Mouse (Mus musculus) heart, embryonic 12.5 days (tissue): Measurements from ENCODE around the gene Rpsa. TPM values are rescaled to one million over a fixed set of nuclear protein-coding genes. Genes with fewer than 3 reads are reported as not detected.

Experiments
- ATAC-seq: fragments of 200-750 bp; cut with Nextera tagmentation; 2 replicates; pipeline ENCODE4 v1.8.0; 2017; ENCODE audit warnings: moderate TSS enrichment, moderate library complexity; ENCODE audit not compliant: insufficient number of reproducible peaks, low FRiP score
- H3K27ac ChIP-seq: fragments of 300-500 bp; sonication (generic); 2 replicates; pipeline ENCODE4 v1.5.1; 2016; ENCODE audit warnings: mild to moderate bottlenecking, moderate library complexity; ENCODE audit not compliant: poor library complexity, severe bottlenecking
- H3K27me3 ChIP-seq: fragments of 300-500 bp; sonication (generic); replicated peaks from 2 replicates; pipeline ENCODE4 v1.6.1; 2016; ENCODE audit warnings: mild to moderate bottlenecking, moderate library complexity
- H3K36me3 ChIP-seq: fragments of 300-500 bp; sonication (generic); 2 replicates; pipeline ENCODE4 v1.6.1; 2016; ENCODE audit warnings: mild to moderate bottlenecking, moderate library complexity
- H3K4me1 ChIP-seq: fragments of 300-500 bp; sonication (generic); replicated peaks from 2 replicates; pipeline ENCODE4 v1.6.1; 2016; ENCODE audit warnings: mild to moderate bottlenecking
- H3K4me2 ChIP-seq: fragments of 300-500 bp; sonication (generic); 2 replicates; pipeline ENCODE4 v1.6.1; 2016; ENCODE audit warnings: mild to moderate bottlenecking, moderate library complexity
- H3K4me3 ChIP-seq: fragments of 300-500 bp; sonication (generic); 2 replicates; pipeline ENCODE4 v1.5.1; 2016; ENCODE audit warnings: mild to moderate bottlenecking
- H3K9ac ChIP-seq: fragments of 300-500 bp; sonication (generic); 2 replicates; pipeline ENCODE4 v1.6.1; 2016; ENCODE audit warnings: mild to moderate bottlenecking, moderate library complexity
- H3K9me3 ChIP-seq: fragments of 300-500 bp; sonication (generic); replicated peaks from 2 replicates; pipeline ENCODE4 v1.6.1; 2016; ENCODE audit warnings: mild to moderate bottlenecking, moderate library complexity
- WGBS: fragments of 180-500 bp; shearing (Covaris S2); methylation state at CpG from one replicate; pipeline ENCODE4 v1.1.7; 2016; 5-methylcytosine and 5-hydroxymethylcytosine counted together
- polyA plus RNA-seq: library from polyadenylated mRNA; unstranded; fragments of >200 nt; fragmentation: Nextera tagmentation; extraction: Ambion mirVana; gene quantifications from 2 replicates; pipeline ENCODE4 v1.2.1, GENCODE M21; 2016

The Rpsa gene
- polyA plus RNA-seq, 1 experiment from 2014 or later, result 771 TPM

GRCm38 (mm10) chr9:120171295-120171694 lies 43.8 kb downstream of the Rpsa start:
- no peak for ATAC-seq
- Histone ChIP-seq H3K27me3 (peaks cover 25% of the 10 kb centered on the region), H3K36me3 (no peaks in the 10 kb centered on the region), H3K4me3 (no peak overlapping the region), H3K9me3 (peaks cover 8% of the 10 kb centered on the region; the same call in 1 of the 2 replicates), H3K9ac (no peak overlapping the region), H3K4me2 (no peak overlapping the region), H3K27ac (no peak overlapping the region), H3K4me1 (no peaks in the 10 kb centered on the region)
- WGBS, result 41% methylated on average over 5 of the region's 5 CpGs

- H3K4me1 ChIP-seq, result no peaks in the 10 kb centered on the region
- no peak overlapping the region for H3K27ac ChIP-seq
- WGBS, result 77% methylated on average over 18 of the region's 18 CpGs
- H3K9me3 ChIP-seq, result peaks cover 8% of the 10 kb centered on the region; the same call in 1 of the 2 replicates
- H3K4me2 ChIP-seq, result no peak overlapping the region
- no peak for ATAC-seq
- no peaks in the 10 kb centered on the region for H3K36me3 ChIP-seq
- H3K9ac ChIP-seq, result no peak overlapping the region
- no peak overlapping the region for H3K4me3 ChIP-seq
- H3K27me3 ChIP-seq, result 0 out of 2 replicates have a peak, but pooled peaks cover under 1% of the 10 kb centered on the region
Measured at GRCm38 (mm10) chr9:120174436-120175137, 47.1 kb downstream of the Rpsa start.

GRCm38 (mm10) chr9:120178813-120179212 lies 51.3 kb downstream of the Rpsa start:
- H3K4me3 ChIP-seq, result no peak overlapping the region
- H3K4me1 ChIP-seq, result no peaks in the 10 kb centered on the region
- H3K9me3 ChIP-seq, result 0 out of 2 replicates have a peak, but pooled peaks cover 3% of the 10 kb centered on the region
- no peak overlapping the region for H3K9ac ChIP-seq
- H3K27me3 ChIP-seq, result no peaks in the 10 kb centered on the region
- H3K4me2 ChIP-seq, result no peak overlapping the region
- no peak overlapping the region for H3K27ac ChIP-seq
- WGBS, result 83% methylated on average over 10 of the region's 10 CpGs
- ATAC-seq, result no peak
- H3K36me3 ChIP-seq, result no peaks in the 10 kb centered on the region

Other genes starting within 250 kb of the Rpsa start
- gene Wdr48, start 232.8 kb upstream of the Rpsa start, polyA plus RNA-seq, result 46.0 and 46.5 TPM in 2 replicates
- 21.7 and 21.8 TPM in 2 replicates for gene Gorasp1, start 190.1 kb upstream of the Rpsa start, polyA plus RNA-seq
- 0.23 and 0.53 TPM in 2 replicates for gene Ttc21a, start 190.1 kb upstream of the Rpsa start, polyA plus RNA-seq
- gene Csrnp1, start 143.0 kb upstream of the Rpsa start, polyA plus RNA-seq, result 8.2 TPM in 2 replicates
- gene Xirp1, start 104.1 kb upstream of the Rpsa start, polyA plus RNA-seq, result 82.9 and 92.6 TPM in 2 replicates
- gene Cx3cr1, start 57.8 kb upstream of the Rpsa start, polyA plus RNA-seq, result 4.4 and 4.9 TPM in 2 replicates
- gene Ccr8, start 35.6 kb upstream of the Rpsa start, polyA plus RNA-seq, result not detected in 2 replicates
- 24.9 and 26.2 TPM in 2 replicates for gene Slc25a38, start 17.3 kb upstream of the Rpsa start, polyA plus RNA-seq
- gene Mobp, start 22.0 kb downstream of the Rpsa start, polyA plus RNA-seq, result 0.12 TPM in 1 of 2 replicates, not detected in the other
- 0.95 and 1.1 TPM in 2 replicates for gene Myrip, start 173.8 kb downstream of the Rpsa start, polyA plus RNA-seq